In genomic region chr7:72210201-72210600, GRCm38 (mm10) we compare ENCODE assay signal across 13 mouse cellular contexts.
"Had no signal": no experiment of that assay in that cellular context is flagged by ENCODE, and none has a peak within 500 bp of the region (broad histone marks: within the 10 kb centered on the region; RNA-seq: fewer than 3 reads in every experiment).

No protein-coding gene starts in this region.

- H3K27me3 ChIP-seq: limb, embryonic 13.5 days; neural tube, embryonic 15.5 days had no signal

- H3K9ac ChIP-seq: limb, embryonic 13.5 days; lung, embryonic 14.5 days; neural tube, embryonic 15.5 days had no signal

- H3K36me3 ChIP-seq: limb, embryonic 13.5 days; midbrain, embryonic 10.5 days; neural tube, embryonic 15.5 days had no signal

- H3K4me3 ChIP-seq: limb, embryonic 13.5 days; midbrain, embryonic 10.5 days; myocyte; neural tube, embryonic 15.5 days had no signal

- H3K27ac ChIP-seq: limb, embryonic 13.5 days; midbrain, embryonic 10.5 days; neural tube, embryonic 15.5 days had no signal

- H3K4me1 ChIP-seq: midbrain, embryonic 10.5 days; neural tube, embryonic 15.5 days had no signal

- H3K4me2 ChIP-seq: limb, embryonic 13.5 days; liver, embryonic 11.5 days; lung, embryonic 14.5 days; neural tube, embryonic 15.5 days had no signal

- H3K9me3 ChIP-seq: limb, embryonic 13.5 days; midbrain, embryonic 10.5 days; neural tube, embryonic 15.5 days had no signal

- DNase-seq: layer of hippocampus, adult 9-11 months; lung, embryonic 14.5 days; lung, postnatal 10 days; lung, postnatal 4 days; midbrain, embryonic 14.5 days; right cerebral cortex, adult 18-20 months; right cerebral cortex, postnatal 25 days; thymus, postnatal 36 days had no signal
